Mouse (Mus musculus) ES-E14 (cell line): ENCODE measurements around the gene Slc28a1.

Experiments
- CHD2 ChIP-seq: IDR thresholded peaks from 2 replicates; pipeline ENCODE4 v1.6.1; 2014; ENCODE audit warnings: mild to moderate bottlenecking, low read depth, low read length, inconsistent platforms
- MAFK ChIP-seq: IDR thresholded peaks from 2 replicates; pipeline ENCODE4 v1.6.1; 2014; ENCODE audit warnings: mild to moderate bottlenecking, low read depth, low read length, inconsistent platforms; ENCODE audit not compliant: insufficient read depth
- ZC3H11A ChIP-seq: IDR thresholded peaks from 2 replicates; pipeline ENCODE4 v1.6.1; 2012; ENCODE audit warnings: low read depth, mild to moderate bottlenecking, inconsistent platforms, low read length, borderline replicate concordance

GRCm38 (mm10) chr7:81173931-81174330 lies 59.3 kb downstream of the Slc28a1 start:
- TF ChIP-seq CHD2, result no peak
- no peak for TF ChIP-seq ZC3H11A
- no peak for TF ChIP-seq MAFK
